Mouse (Mus musculus) hindlimb bud, embryonic 11.5 days (tissue): Measurements from ENCODE around the gene Cadm1.

Experiments used
- DNase-seq: peaks from one replicate; pipeline ENCODE4 v3.0.0-alpha.2; 2012; ENCODE audit warnings: low read depth, low spot score; ENCODE audit errors: extremely low spot score

Gene Cadm1

GRCm38 (mm10) chr9:47730247-47730646 lies 200.3 kb downstream of the Cadm1 start:
- DNase-seq, result no peak

GRCm38 (mm10) chr9:47733780-47734451 lies 203.9 kb downstream of the Cadm1 start:
- no peak for DNase-seq

- no peak for DNase-seq
Observed at GRCm38 (mm10) chr9:47734905-47735304, 204.9 kb downstream of the Cadm1 start.

- no peak for DNase-seq
Observed at GRCm38 (mm10) chr9:47738799-47739198, 208.8 kb downstream of the Cadm1 start.

GRCm38 (mm10) chr9:47739276-47739675 lies 209.3 kb downstream of the Cadm1 start:
- DNase-seq, result no peak

- no peak for DNase-seq
Observed at GRCm38 (mm10) chr9:47741751-47742150, 211.8 kb downstream of the Cadm1 start.

GRCm38 (mm10) chr9:47744916-47745315 lies 214.9 kb downstream of the Cadm1 start:
- DNase-seq, result no peak

DNA sequence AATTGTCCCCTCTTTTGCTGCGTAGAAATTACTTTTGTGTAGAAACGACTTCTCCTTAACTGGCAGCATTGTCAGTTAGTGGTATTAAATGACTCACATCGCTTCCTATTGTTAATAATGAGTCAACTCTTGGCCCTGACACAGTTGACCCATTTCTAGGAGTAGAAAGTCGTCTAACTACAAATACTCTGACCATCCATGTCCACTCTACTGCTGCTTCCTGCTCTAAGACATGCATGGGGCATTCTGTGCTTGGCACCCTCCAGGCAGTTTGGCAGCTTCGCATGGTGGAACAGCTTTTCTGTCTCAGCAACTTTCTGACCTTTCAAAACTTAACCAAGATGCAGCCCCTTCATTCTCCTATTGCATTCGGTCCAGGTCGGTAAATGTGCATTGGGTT lies 215.7 kb downstream of the Cadm1 start:
- no peak for DNase-seq

- no peak for DNase-seq
Observed at GRCm38 (mm10) chr9:47749160-47749559, 219.2 kb downstream of the Cadm1 start.

DNA sequence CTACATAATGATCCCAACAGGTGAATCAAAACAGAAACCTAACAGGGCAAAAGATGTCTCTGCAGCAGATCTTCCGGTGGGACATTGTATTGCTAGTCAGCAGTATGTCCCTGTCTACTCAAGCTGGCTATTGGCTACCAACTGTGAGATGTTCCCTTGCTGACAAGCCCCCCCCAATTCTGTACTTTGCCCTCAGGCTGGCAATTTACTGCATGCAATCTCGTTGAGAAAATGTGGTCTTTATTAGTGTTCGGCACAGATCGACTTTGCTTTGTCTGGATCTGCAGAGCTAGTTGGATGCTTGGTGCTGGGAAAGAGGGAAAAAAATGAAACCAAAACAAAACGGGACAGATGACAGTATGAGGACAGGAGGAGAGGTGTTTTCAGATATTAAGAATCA lies 222.5 kb downstream of the Cadm1 start:
- DNase-seq, result peak; percentile 24

DNA sequence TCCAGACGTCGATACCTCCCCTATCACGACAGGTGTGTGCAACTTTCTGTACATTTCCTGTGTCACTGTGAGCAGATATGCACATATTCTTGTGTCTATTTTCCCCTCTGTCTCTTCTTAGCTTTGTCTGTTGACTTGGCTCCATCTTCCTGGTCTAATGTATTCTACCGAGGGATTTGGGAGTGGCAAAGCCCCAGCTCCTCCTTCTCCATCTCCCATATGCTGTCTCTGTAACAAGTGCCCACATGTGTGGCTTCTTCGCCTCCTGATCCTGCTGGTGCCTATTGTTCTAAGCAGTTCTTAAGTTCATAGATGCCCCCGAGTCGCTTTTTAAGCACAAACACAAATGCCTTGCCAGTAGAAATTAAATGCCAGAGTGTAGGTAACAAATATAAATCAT lies 223.2 kb downstream of the Cadm1 start:
- no peak for DNase-seq

DNA sequence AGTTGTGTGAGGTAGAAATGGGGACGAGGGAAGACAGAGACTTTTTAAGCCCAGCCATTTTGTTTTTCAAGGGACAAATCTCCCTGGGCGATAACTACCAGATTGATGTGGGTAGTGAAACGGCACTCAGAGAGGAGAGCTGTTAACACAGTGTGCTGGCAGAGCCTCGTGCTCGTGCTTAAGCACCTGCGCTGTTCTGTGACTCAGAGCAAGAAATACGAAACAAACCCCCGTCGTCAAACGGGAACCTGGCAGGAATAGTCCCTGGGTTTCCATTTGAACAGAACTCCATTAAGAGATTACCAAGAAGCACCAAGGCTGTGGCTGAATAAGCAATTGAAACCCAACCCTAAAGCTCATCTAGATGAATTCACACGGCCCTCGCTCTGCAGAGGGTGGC lies 225.1 kb downstream of the Cadm1 start:
- DNase-seq, result no peak

DNA sequence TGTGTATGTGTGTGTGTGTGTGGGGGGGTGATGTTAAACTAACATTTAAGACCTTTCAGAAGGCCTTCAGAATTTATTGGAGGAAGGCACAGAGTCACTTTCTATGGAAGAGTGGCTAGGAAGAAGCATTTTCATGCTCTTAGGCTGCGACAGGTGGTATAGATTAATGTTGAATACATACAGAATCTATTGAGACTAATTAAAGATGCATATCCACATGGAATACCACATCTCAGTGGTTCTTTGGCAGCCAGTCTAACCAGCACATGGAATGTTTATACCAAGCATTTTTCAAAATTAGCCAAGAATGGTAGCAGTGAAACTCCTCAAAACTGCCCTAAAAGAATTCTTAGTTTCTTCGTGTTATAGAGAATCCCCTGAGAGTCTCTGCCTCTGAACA lies 227.8 kb downstream of the Cadm1 start:
- DNase-seq, result no peak

DNA sequence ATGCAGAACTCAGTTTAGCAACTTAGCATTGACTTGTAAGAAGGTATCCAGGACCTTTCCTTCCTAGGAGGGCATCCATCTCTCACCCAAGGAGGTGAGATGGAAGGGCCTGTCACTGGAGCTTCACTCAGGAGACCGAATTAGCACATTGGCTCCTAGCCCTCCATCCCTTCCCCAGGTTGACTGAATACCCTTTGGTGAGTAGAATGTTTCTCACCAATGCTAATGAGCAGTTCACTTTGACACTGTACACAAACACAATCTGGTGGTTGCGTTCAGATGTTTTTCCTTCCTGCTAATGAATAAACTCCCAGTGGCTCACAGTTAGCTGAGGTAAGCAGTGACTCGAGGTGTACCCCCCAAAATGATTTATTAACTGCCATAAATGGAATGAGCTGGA lies 228.3 kb downstream of the Cadm1 start:
- no peak for DNase-seq

GRCm38 (mm10) chr9:47759807-47760206 lies 229.8 kb downstream of the Cadm1 start:
- no peak for DNase-seq

DNA sequence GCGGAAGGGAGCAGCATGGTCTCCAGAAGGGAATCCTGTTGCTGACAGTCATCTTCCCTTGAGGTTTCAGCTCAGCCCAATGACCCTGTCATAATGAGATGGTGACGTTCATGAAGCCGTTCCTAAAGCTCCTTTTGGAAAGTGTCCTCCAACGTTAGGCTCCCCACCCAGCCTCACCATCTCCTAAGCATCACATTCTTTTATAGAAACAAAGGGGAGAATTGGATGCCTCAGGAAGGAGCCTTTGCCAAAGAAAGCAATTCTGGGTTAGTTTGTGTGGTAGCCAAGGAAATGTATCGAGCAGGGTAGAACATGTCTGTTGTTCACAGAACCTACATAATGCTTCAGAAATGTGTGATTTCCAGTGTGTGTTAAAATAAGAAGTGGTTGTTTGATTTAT lies 231.6 kb downstream of the Cadm1 start:
- DNase-seq, result no peak

- no peak for DNase-seq
Observed at GRCm38 (mm10) chr9:47762913-47763312, 232.9 kb downstream of the Cadm1 start.

DNA sequence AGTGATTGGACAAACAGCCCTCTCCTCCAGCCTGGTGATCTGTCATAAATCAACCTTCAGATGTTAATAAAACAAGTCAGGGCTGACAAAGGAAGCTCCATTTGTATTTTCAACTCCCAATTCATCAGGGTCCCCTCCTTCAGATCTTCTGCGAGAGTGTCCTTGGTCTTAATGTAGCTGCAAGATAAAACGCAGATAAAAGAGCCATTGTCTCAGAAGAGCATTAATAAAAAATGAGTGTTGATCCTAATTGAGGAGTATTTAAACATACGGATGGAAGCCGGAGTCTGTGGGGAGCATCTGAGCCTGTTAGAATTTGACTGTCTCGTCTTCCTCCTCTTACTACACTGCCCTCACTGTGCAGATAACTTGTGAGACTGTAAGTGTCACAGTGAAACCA lies 234.9 kb downstream of the Cadm1 start:
- DNase-seq, result no peak

DNA sequence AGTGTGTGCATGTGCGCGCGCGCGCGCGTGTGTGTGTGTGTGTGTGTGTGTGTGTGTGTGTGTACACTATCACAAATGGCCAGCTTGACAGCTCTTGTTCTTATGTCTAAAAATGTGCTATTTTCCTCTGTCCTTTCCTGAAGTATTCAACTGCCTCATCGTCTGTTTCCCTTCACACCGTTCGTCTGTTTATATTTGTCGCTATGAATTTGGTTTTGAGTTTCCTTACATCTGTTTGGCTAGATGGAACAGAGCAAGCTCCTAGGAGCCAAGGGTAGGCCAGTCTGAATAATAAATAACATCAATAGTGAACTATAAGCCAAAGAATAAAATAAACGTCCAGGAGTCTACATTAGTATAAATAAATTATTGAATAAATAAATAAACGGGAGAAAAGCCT lies 235.3 kb downstream of the Cadm1 start:
- no peak for DNase-seq

DNA sequence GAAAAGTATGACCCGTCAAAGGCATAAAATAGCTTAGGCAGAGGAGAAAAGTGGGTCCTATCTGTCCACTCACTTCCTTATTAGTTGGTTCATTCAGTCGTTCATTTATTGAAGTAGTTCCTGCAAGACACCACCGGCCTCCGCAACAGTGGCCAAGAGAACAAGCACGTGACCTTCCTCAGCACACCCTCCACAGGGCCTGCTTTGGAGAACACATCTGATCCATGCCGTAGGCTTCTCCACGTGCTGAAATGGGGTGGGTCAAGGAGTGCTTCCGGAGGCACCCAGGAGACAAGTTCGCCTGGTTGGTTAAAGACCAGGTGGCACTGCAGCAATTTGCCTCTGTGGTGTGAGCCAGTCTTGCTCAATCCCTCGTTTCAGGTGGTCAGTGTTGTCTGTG lies 236.4 kb downstream of the Cadm1 start:
- DNase-seq, result no peak

GRCm38 (mm10) chr9:47770836-47771235 lies 240.9 kb downstream of the Cadm1 start:
- DNase-seq, result peak; percentile 14

DNA sequence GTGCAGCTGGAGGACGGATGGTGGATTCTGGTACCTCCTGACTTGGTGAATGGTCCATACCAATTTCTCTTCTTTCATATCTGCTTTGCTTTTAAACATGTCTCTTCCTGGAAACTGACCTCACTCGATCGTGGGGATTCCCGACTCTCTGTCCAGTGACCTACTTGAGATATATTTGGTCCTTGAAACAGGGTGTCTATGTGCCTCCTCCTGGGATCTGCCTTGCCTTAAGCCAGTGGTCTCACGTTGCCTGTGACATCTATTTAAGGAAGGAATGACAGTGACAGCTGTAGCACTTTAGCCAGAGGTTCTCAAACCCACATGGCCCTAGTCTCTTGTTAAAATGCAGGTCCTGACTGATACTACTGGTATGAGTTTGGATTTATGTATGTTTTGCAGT lies 242.0 kb downstream of the Cadm1 start:
- DNase-seq, result no peak

DNA sequence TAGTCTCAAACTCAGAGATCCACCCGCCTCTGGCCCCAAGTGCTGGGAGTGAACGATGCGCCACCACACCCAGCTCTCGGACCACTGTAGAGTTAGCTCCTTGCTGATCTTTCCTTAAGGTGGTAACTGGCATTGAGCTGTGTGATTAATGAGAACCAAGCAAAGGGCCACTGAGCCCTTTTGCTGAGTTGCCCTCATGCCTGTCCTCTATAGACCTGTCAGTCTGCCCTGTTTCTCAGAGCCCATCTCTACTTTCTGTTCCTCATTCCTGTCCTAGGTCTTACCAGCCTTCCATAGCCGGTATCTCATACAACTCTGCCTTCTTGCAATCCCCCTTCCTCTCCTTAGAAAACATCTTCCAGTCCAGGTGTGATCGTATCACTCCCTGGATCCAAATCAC lies 242.8 kb downstream of the Cadm1 start:
- no peak for DNase-seq
